Mouse (Mus musculus) right cerebral cortex, postnatal 10 days (tissue): ENCODE data around the gene Anapc11.

Experiments used
- DNase-seq, 2 experiments: peaks; one replicate each; pipeline ENCODE4 v3.0.0; 2021; ENCODE audit warnings: low spot score in 2 of 2

Anapc11 gene

GRCm38 (mm10) chr11:120606764-120607163 lies 8.5 kb downstream of the Anapc11 start:
- no peak for DNase-seq

- peak in 1 of 2 experiments; percentile 34 for DNase-seq
Observed at GRCm38 (mm10) chr11:120608241-120609034, 10.2 kb downstream of the Anapc11 start, which contains the start of gene Npb. Gene Npb (plus strand): TSS chr11:120608477.

GRCm38 (mm10) chr11:120609250-120609649 lies 11.0 kb downstream of the Anapc11 start:
- DNase-seq: peak in 1 of 2 experiments; percentile 27

GRCm38 (mm10) chr11:120610477-120611046 lies 12.3 kb downstream of the Anapc11 start:
- DNase-seq: peak in 1 of 2 experiments; percentile 30

- peak; percentile 75 to 77 for DNase-seq
Observed at GRCm38 (mm10) chr11:120612763-120613162, 14.5 kb downstream of the Anapc11 start.

GRCm38 (mm10) chr11:120613481-120613972 lies 15.3 kb downstream of the Anapc11 start:
- DNase-seq: peak in 1 of 2 experiments; percentile 27

- DNase-seq: peak in 1 of 2 experiments; percentile 29
Observed at GRCm38 (mm10) chr11:120613976-120614375, 15.8 kb downstream of the Anapc11 start.

- DNase-seq: peak in 1 of 2 experiments; percentile 29
Observed at GRCm38 (mm10) chr11:120615167-120615566, 16.9 kb downstream of the Anapc11 start.

- DNase-seq: peak in 1 of 2 experiments; percentile 32
Observed at GRCm38 (mm10) chr11:120615606-120616203, 17.5 kb downstream of the Anapc11 start.

GRCm38 (mm10) chr11:120616617-120617294 lies 18.5 kb downstream of the Anapc11 start:
- DNase-seq: peak in 1 of 2 experiments; percentile 32

- peak; percentile 94 for DNase-seq
Observed at GRCm38 (mm10) chr11:120617519-120618112, 19.4 kb downstream of the Anapc11 start, which contains the start of gene Pcyt2. Gene Pcyt2 (minus strand): TSS chr11:120617936.

- peak in 1 of 2 experiments; percentile 37 for DNase-seq
Observed at GRCm38 (mm10) chr11:120618619-120619535, 20.7 kb downstream of the Anapc11 start.

GRCm38 (mm10) chr11:120620195-120620594 lies 22.0 kb downstream of the Anapc11 start:
- DNase-seq: peak in 1 of 2 experiments; percentile 26

- no peak for DNase-seq
Observed at GRCm38 (mm10) chr11:120622805-120623204, 24.6 kb downstream of the Anapc11 start.

GRCm38 (mm10) chr11:120623961-120624679 lies 25.9 kb downstream of the Anapc11 start:
- peak; percentile 75 to 79 for DNase-seq

- DNase-seq: peak; percentile 92 to 93
Observed at GRCm38 (mm10) chr11:120624680-120625111, 26.5 kb downstream of the Anapc11 start.

GRCm38 (mm10) chr11:120625152-120625775 lies 27.0 kb downstream of the Anapc11 start, which contains the start of gene Sirt7:
Gene Sirt7 (minus strand): TSS chr11:120625240.
- DNase-seq: no peak

- peak in 1 of 2 experiments; percentile 22 for DNase-seq
Observed at GRCm38 (mm10) chr11:120626785-120627467, 28.7 kb downstream of the Anapc11 start.
